Mouse (Mus musculus): ENCODE measurements around the gene Zfp933.
"Not testable (repeated sequence)": the region's sequence is repeated elsewhere in the genome, so short reads cannot be mapped to it uniquely, and the experiment has no call there.

Gene Zfp933

GRCm38 (mm10) chr4:147850776-147851175 is 2.6 kb upstream of the Zfp933 start:
- peak; percentile 81 for DNase-seq

GRCm38 (mm10) chr4:147848584-147848991 is 422 bp upstream of the Zfp933 start:
- DNase-seq = no peak

- DNase-seq = peak; percentile 75
Observed at GRCm38 (mm10) chr4:147842871-147843270, 5.3 kb downstream of the Zfp933 start.

- peak; percentile 97 for DNase-seq
Observed at GRCm38 (mm10) chr4:147839282-147839681, 8.9 kb downstream of the Zfp933 start.

- no peak for DNase-seq
Observed at GRCm38 (mm10) chr4:147824389-147824788, 23.8 kb downstream of the Zfp933 start.

GRCm38 (mm10) chr4:147821414-147821813 is 26.8 kb downstream of the Zfp933 start:
- not testable (repeated sequence) for DNase-seq

GRCm38 (mm10) chr4:147819659-147820058 is 28.5 kb downstream of the Zfp933 start:
- not testable (repeated sequence) for DNase-seq

- no peak for DNase-seq
Observed at GRCm38 (mm10) chr4:147814592-147815167, 33.5 kb downstream of the Zfp933 start.

- no peak for DNase-seq
Observed at GRCm38 (mm10) chr4:147813249-147813765, 34.9 kb downstream of the Zfp933 start.

- not testable (repeated sequence) for DNase-seq
Observed at GRCm38 (mm10) chr4:147809966-147810304, 38.2 kb downstream of the Zfp933 start.

- DNase-seq = peak; percentile 97
Observed at GRCm38 (mm10) chr4:147809292-147809965, 38.7 kb downstream of the Zfp933 start, which contains the start of gene Zfp984. Zfp984 (minus strand) TSS chr4:147809788.

- DNase-seq = not testable (repeated sequence)
Observed at GRCm38 (mm10) chr4:147808483-147808882, 39.7 kb downstream of the Zfp933 start.

- not testable (repeated sequence) for DNase-seq
Observed at GRCm38 (mm10) chr4:147795308-147795707, 52.9 kb downstream of the Zfp933 start.

GRCm38 (mm10) chr4:147794026-147794665 is 54.0 kb downstream of the Zfp933 start:
- not testable (repeated sequence) for DNase-seq

- DNase-seq = not testable (repeated sequence)
Observed at GRCm38 (mm10) chr4:147793390-147793916, 54.7 kb downstream of the Zfp933 start.

GRCm38 (mm10) chr4:147791729-147792128 is 56.4 kb downstream of the Zfp933 start:
- DNase-seq = not testable (repeated sequence)
